Comparison of ENCODE assay signal across 10 mouse cellular contexts in the genomic region with DNA sequence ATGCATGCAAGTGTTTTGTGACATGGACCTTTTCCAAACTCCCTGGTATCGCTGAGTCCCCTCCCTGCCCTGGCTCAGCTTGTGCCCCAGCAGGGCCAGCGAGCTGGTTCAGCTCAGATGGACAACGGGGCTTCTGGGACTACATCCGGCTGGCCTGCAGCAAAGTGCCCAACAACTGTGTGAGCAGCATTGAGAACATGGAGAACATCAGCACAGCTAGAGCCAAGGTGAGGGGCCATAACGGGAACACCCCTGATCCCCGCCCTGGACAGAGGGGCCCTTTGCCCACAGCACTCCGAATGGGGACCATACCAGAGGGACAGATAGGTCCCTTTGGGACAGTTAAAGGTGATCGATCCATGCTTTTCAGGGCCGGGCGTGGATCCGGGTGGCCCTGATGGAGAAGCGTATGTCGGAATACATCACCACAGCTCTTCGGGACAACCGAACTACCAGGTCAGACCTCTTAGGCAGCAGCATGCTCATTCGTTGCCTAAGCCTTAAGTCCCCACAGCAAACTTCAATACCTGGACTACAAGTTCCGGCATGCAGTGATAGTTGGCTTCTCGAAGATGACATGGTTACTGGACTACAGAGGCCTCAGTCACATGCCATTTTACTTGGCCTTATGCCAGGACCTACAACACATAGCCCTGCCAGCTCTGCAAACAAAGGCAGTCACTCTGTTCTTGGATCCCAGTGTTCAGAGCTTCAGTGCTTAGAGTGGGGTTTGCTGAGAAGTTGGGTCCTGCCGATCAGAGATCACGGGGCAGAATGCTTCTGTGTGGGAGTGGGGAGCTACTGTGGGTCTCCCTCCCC. TPM values are rescaled to one million over a fixed set of nuclear protein-coding genes. Genes with fewer than 3 reads are reported as not detected.
DNase-seq lines count a peak whose midpoint lies in the region; ATAC-seq and TF ChIP-seq lines count a peak whose summit lies in the region.
"Had no signal": no experiment of that assay in that cellular context is flagged by ENCODE, and none has a peak within 500 bp of the region (broad histone marks: within the 10 kb centered on the region; RNA-seq: fewer than 3 reads in every experiment).

No protein-coding gene starts in this region.

- H3K27me3 ChIP-seq in hindbrain, postnatal 0 days (ENCODE audit: insufficient read depth, low read length): no peaks in the 10 kb centered on the region
- peaks cover 84% of the 10 kb centered on the region for H3K27me3 ChIP-seq in hindbrain, embryonic 10.5 days (ENCODE audit: insufficient read depth, poor library complexity, severe bottlenecking)
- no peaks in the 10 kb centered on the region for H3K27me3 ChIP-seq in testis, adult 2 months (ENCODE audit: control insufficient read depth, insufficient read depth, low read length)
- peaks cover 11% of the 10 kb centered on the region; the same call in 1 of the 2 replicates for H3K27me3 ChIP-seq in kidney, postnatal 0 days (ENCODE audit: insufficient read depth, low read length)
- H3K27me3 ChIP-seq in forebrain, embryonic 16.5 days (replicated peaks; ENCODE audit: control insufficient read depth, insufficient read depth, low read length): no peaks in the 10 kb centered on the region; the same call in 1 of the 2 replicates

- H3K9ac ChIP-seq in hindbrain, postnatal 0 days (replicated peaks; ENCODE audit: low read length): no peak overlapping the region
- no peak overlapping the region for H3K9ac ChIP-seq in kidney, postnatal 0 days (ENCODE audit: low read depth, low read length)
- no peak overlapping the region for H3K9ac ChIP-seq in forebrain, embryonic 16.5 days (replicated peaks; ENCODE audit: low read depth, low read length)
- H3K9ac ChIP-seq: heart, embryonic 13.5 days had no signal

- no peak for TF ChIP-seq CTCF in hindbrain, postnatal 0 days (IDR thresholded peaks at IDR 0.05; ENCODE audit: low read depth)
- no peak for TF ChIP-seq CTCF in testis, adult 2 months (IDR thresholded peaks at IDR 0.05; ENCODE audit: control insufficient read depth, insufficient read depth, insufficient replicate concordance, low read depth, low read length)
- no peak for TF ChIP-seq CTCF in kidney, postnatal 0 days (IDR thresholded peaks at IDR 0.05; ENCODE audit: low read depth)

- no peak for TF ChIP-seq POLR2A in testis, adult 2 months (IDR thresholded peaks at IDR 0.05; ENCODE audit: control insufficient read depth, low read depth, low read length)

- ATAC-seq in hindbrain, postnatal 0 days: peak; percentile 41; the same call in 1 of the 2 replicates
- ATAC-seq in kidney, postnatal 0 days (replicated peaks; ENCODE audit: low FRiP score, low read depth): no peak
- ATAC-seq in forebrain, embryonic 16.5 days: no peak

- no peak overlapping the region for H3K27ac ChIP-seq in hindbrain, postnatal 0 days
- H3K27ac ChIP-seq in hindbrain, embryonic 10.5 days: no peak overlapping the region
- H3K27ac ChIP-seq in testis, adult 2 months (ENCODE audit: control insufficient read depth, insufficient read depth, low read depth, low read length): no peak overlapping the region
- H3K27ac ChIP-seq in kidney, postnatal 0 days: no peak overlapping the region
- no peak overlapping the region for H3K27ac ChIP-seq in forebrain, embryonic 16.5 days (ENCODE audit: low read length)
- H3K27ac ChIP-seq: heart, embryonic 13.5 days had no signal

- DNase-seq in hindbrain, postnatal 0 days (ENCODE audit: low spot score): peak; percentile 83
- DNase-seq in hindbrain, embryonic 10.5 days (ENCODE audit: low spot score): no peak
- DNase-seq in testis, postnatal 10 days (ENCODE audit: low spot score): no peak
- DNase-seq in kidney, postnatal 0 days (ENCODE audit: low spot score): peak; percentile 45
- no peak for DNase-seq in embryo, embryonic 10 days (ENCODE audit: low spot score)
- DNase-seq in gastrocnemius, adult 18-20 months (ENCODE audit: low spot score): no peak

- no peak overlapping the region for H3K4me3 ChIP-seq in hindbrain, postnatal 0 days (ENCODE audit: low read length)
- no peak overlapping the region for H3K4me3 ChIP-seq in hindbrain, embryonic 10.5 days
- peak overlapping the region; percentile 67 for H3K4me3 ChIP-seq in testis, adult 2 months (ENCODE audit: control insufficient read depth, low read depth, low read length)
- H3K4me3 ChIP-seq in kidney, postnatal 0 days (replicated peaks; ENCODE audit: low read depth, low read length): no peak overlapping the region
- H3K4me3 ChIP-seq in forebrain, embryonic 16.5 days (replicated peaks; ENCODE audit: low read length): no peak overlapping the region

- WGBS in hindbrain, postnatal 0 days: 70% methylated on average over 20 of the region's 20 CpGs
- WGBS in hindbrain, embryonic 10.5 days: 82% methylated on average over 20 of the region's 20 CpGs
- WGBS in kidney, postnatal 0 days: 75% methylated on average over 20 of the region's 20 CpGs
- WGBS in forebrain, embryonic 16.5 days: 77% methylated on average over 20 of the region's 20 CpGs

- no peak overlapping the region for H3K4me2 ChIP-seq in hindbrain, postnatal 0 days (ENCODE audit: low read depth, low read length)
- no peak overlapping the region for H3K4me2 ChIP-seq in kidney, postnatal 0 days (ENCODE audit: low read length)
- H3K4me2 ChIP-seq in forebrain, embryonic 16.5 days (ENCODE audit: low read length): no peak overlapping the region
- H3K4me2 ChIP-seq: heart, embryonic 13.5 days had no signal

- peaks cover 27% of the 10 kb centered on the region for H3K4me1 ChIP-seq in hindbrain, postnatal 0 days (ENCODE audit: insufficient read depth, low read length)
- H3K4me1 ChIP-seq in hindbrain, embryonic 10.5 days (replicated peaks): peaks cover 76% of the 10 kb centered on the region
- H3K4me1 ChIP-seq in testis, adult 2 months (ENCODE audit: control insufficient read depth, insufficient read depth, low read length): peaks cover 25% of the 10 kb centered on the region
- H3K4me1 ChIP-seq in kidney, postnatal 0 days (replicated peaks; ENCODE audit: insufficient read depth, low read length): peaks cover 19% of the 10 kb centered on the region
- H3K4me1 ChIP-seq in forebrain, embryonic 16.5 days (replicated peaks; ENCODE audit: control insufficient read depth, insufficient read depth, low read length): peaks cover 43% of the 10 kb centered on the region

- H3K9me3 ChIP-seq in hindbrain, postnatal 0 days (ENCODE audit: low read length): no peaks in the 10 kb centered on the region
- no peaks in the 10 kb centered on the region for H3K9me3 ChIP-seq in hindbrain, embryonic 10.5 days
- no peaks in the 10 kb centered on the region for H3K9me3 ChIP-seq in kidney, postnatal 0 days (replicated peaks; ENCODE audit: low read length)
- H3K9me3 ChIP-seq in forebrain, embryonic 16.5 days (ENCODE audit: control insufficient read depth, low read length): no peaks in the 10 kb centered on the region
- H3K9me3 ChIP-seq: G1E; heart, embryonic 13.5 days had no signal

- peaks cover 33% of the 10 kb centered on the region for H3K36me3 ChIP-seq in hindbrain, postnatal 0 days (ENCODE audit: insufficient read depth, low read length)
- H3K36me3 ChIP-seq in hindbrain, embryonic 10.5 days: peaks cover 42% of the 10 kb centered on the region
- no peaks in the 10 kb centered on the region; the same call in 1 of the 2 replicates for H3K36me3 ChIP-seq in testis, adult 2 months (ENCODE audit: control insufficient read depth, insufficient read depth, low read length)
- peaks cover 11% of the 10 kb centered on the region for H3K36me3 ChIP-seq in kidney, postnatal 0 days (ENCODE audit: insufficient read depth, low read length)
- peaks cover 15% of the 10 kb centered on the region for H3K36me3 ChIP-seq in forebrain, embryonic 16.5 days (ENCODE audit: control insufficient read depth, insufficient read depth)

RNA-seq across cellular contexts. Expression of a gene that starts 5.0 kb away (rescaled TPM):
- 310 and 349 TPM in 2 replicates for total RNA-seq in hindbrain, postnatal 0 days (2014; rRNA removed)
- polyA plus RNA-seq in hindbrain, postnatal 0 days (2015; fragmentation: Nextera tagmentation; extraction: Ambion mirVana): 114 and 125 TPM in 2 replicates
- polyA plus RNA-seq in hindbrain, embryonic 10.5 days (2016; fragmentation: Nextera tagmentation; extraction: Ambion mirVana): 23.5 and 57.0 TPM in 2 replicates
- polyA plus RNA-seq in testis, adult 2 months (2012; rRNA removed): 53.7 and 55.6 TPM in 2 replicates
- polyA plus RNA-seq in kidney, postnatal 0 days (2015; fragmentation: Nextera tagmentation; extraction: Ambion mirVana): 7.0 and 9.2 TPM in 2 replicates
- total RNA-seq in gastrocnemius, adult 18-20 months (2021): not detected
- polyA plus RNA-seq in forebrain, embryonic 16.5 days (2015; fragmentation: Nextera tagmentation; extraction: Ambion mirVana): 129 and 156 TPM in 2 replicates
- polyA plus RNA-seq: G1E had no signal

RNA-seq across cellular contexts. Expression of a gene that starts 9.5 kb away (rescaled TPM):
- 169 and 194 TPM in 2 replicates for total RNA-seq in hindbrain, postnatal 0 days (2014; rRNA removed)
- 165 and 176 TPM in 2 replicates for polyA plus RNA-seq in hindbrain, postnatal 0 days (2015; fragmentation: Nextera tagmentation; extraction: Ambion mirVana)
- 236 TPM in 2 replicates for polyA plus RNA-seq in hindbrain, embryonic 10.5 days (2016; fragmentation: Nextera tagmentation; extraction: Ambion mirVana)
- 1,405 and 1,456 TPM in 2 replicates for polyA plus RNA-seq in testis, adult 2 months (2012; rRNA removed)
- 352 and 383 TPM in 2 replicates for polyA plus RNA-seq in kidney, postnatal 0 days (2015; fragmentation: Nextera tagmentation; extraction: Ambion mirVana)
- 10 to 100 TPM; 61.2 to 62.0 TPM for total RNA-seq in gastrocnemius, adult 18-20 months (2021)
- 134 and 143 TPM in 2 replicates for polyA plus RNA-seq in forebrain, embryonic 16.5 days (2015; fragmentation: Nextera tagmentation; extraction: Ambion mirVana)

RNA-seq across cellular contexts. Expression of a gene that starts 31.9 kb away (rescaled TPM):
- 85.6 and 98.5 TPM in 2 replicates for total RNA-seq in hindbrain, postnatal 0 days (2014; rRNA removed)
- 98.4 and 104 TPM in 2 replicates for polyA plus RNA-seq in hindbrain, postnatal 0 days (2015; fragmentation: Nextera tagmentation; extraction: Ambion mirVana)
- 76.8 and 88.9 TPM in 2 replicates for polyA plus RNA-seq in hindbrain, embryonic 10.5 days (2016; fragmentation: Nextera tagmentation; extraction: Ambion mirVana)
- polyA plus RNA-seq in testis, adult 2 months (2012; rRNA removed): 21.1 TPM in 2 replicates
- polyA plus RNA-seq in kidney, postnatal 0 days (2015; fragmentation: Nextera tagmentation; extraction: Ambion mirVana): 191 and 209 TPM in 2 replicates
- total RNA-seq in gastrocnemius, adult 18-20 months (2021): 10 to 100 TPM; 17.1 to 20.7 TPM
- polyA plus RNA-seq in forebrain, embryonic 16.5 days (2015; fragmentation: Nextera tagmentation; extraction: Ambion mirVana): 68.0 and 72.8 TPM in 2 replicates

RNA-seq across cellular contexts. Expression of a gene that starts 32.2 kb away (rescaled TPM):
- 0.22 and 0.84 TPM in 2 replicates for total RNA-seq in hindbrain, postnatal 0 days (2014; rRNA removed)
- polyA plus RNA-seq in hindbrain, postnatal 0 days (2015; fragmentation: Nextera tagmentation; extraction: Ambion mirVana): 0.48 and 0.54 TPM in 2 replicates
- 35.8 and 38.0 TPM in 2 replicates for polyA plus RNA-seq in hindbrain, embryonic 10.5 days (2016; fragmentation: Nextera tagmentation; extraction: Ambion mirVana)
- polyA plus RNA-seq in testis, adult 2 months (2012; rRNA removed): not detected in 2 replicates
- polyA plus RNA-seq in kidney, postnatal 0 days (2015; fragmentation: Nextera tagmentation; extraction: Ambion mirVana): 7.4 and 8.0 TPM in 2 replicates
- under 1 TPM in 1 of 2 experiments, not detected in 1; 0.07 TPM for total RNA-seq in gastrocnemius, adult 18-20 months (2021)
- 2.0 and 2.9 TPM in 2 replicates for polyA plus RNA-seq in forebrain, embryonic 16.5 days (2015; fragmentation: Nextera tagmentation; extraction: Ambion mirVana)

RNA-seq across cellular contexts. Expression of a gene that starts 49.3 kb away (rescaled TPM):
- 546 and 699 TPM in 2 replicates for total RNA-seq in hindbrain, postnatal 0 days (2014; rRNA removed)
- polyA plus RNA-seq in hindbrain, postnatal 0 days (2015; fragmentation: Nextera tagmentation; extraction: Ambion mirVana): 20.6 and 21.0 TPM in 2 replicates
- 5.2 and 8.3 TPM in 2 replicates for polyA plus RNA-seq in hindbrain, embryonic 10.5 days (2016; fragmentation: Nextera tagmentation; extraction: Ambion mirVana)
- polyA plus RNA-seq in testis, adult 2 months (2012; rRNA removed): 0.88 and 1.2 TPM in 2 replicates
- 5.9 and 6.4 TPM in 2 replicates for polyA plus RNA-seq in kidney, postnatal 0 days (2015; fragmentation: Nextera tagmentation; extraction: Ambion mirVana)
- 1 to 10 TPM in 1 of 2 experiments, under 1 TPM in 1; 0.62 to 1.1 TPM for total RNA-seq in gastrocnemius, adult 18-20 months (2021)
- polyA plus RNA-seq in forebrain, embryonic 16.5 days (2015; fragmentation: Nextera tagmentation; extraction: Ambion mirVana): 16.1 and 17.8 TPM in 2 replicates

Comparison
In these comparisons a context has a peak if more than half of its experiments do, and no peak if none do; other contexts are left out.
1. DNase-seq: peak in hindbrain, postnatal 0 days (single experiment) and kidney, postnatal 0 days (single experiment); none in hindbrain, embryonic 10.5 days (single experiment), testis, postnatal 10 days (single experiment), embryo, embryonic 10 days (single experiment) and gastrocnemius, adult 18-20 months (single experiment).